Mouse (Mus musculus) gastrocnemius, adult 18-20 months (tissue): ENCODE results near the gene Trim11. TPM values are rescaled to one million over a fixed set of nuclear protein-coding genes. Genes with fewer than 3 reads are reported as not detected.
"Not testable (repeated sequence)": the region's sequence is repeated elsewhere in the genome, so short reads cannot be mapped to it uniquely, and the experiment has no call there.

Experiments
- DNase-seq: peaks from one replicate; pipeline ENCODE4 v3.0.0; 2021; ENCODE audit warnings: low spot score
- long read RNA-seq, 2 experiments: library from polyadenylated mRNA; stranded (forward); transcript quantifications; one replicate each; pipeline ENCODE4 v2.0.0; 2021
- total RNA-seq, 2 experiments: library from RNA; stranded (reverse); gene quantifications; 2 replicates each; pipeline ENCODE4 v1.2.3; 2021

The Trim11 gene
- 1 to 10 TPM; 5.9 to 6.5 TPM for total RNA-seq
- long read RNA-seq, experiment 1, partial matches to known transcripts: 1 of 8 reads
- long read RNA-seq, experiment 1, other reads (novel, unspliced or antisense): 7 of 8 reads
- long read RNA-seq, experiment 2, partial matches to known transcripts: 1 of 12 reads
- long read RNA-seq, experiment 2, other reads (novel, unspliced or antisense): 11 of 12 reads

DNA sequence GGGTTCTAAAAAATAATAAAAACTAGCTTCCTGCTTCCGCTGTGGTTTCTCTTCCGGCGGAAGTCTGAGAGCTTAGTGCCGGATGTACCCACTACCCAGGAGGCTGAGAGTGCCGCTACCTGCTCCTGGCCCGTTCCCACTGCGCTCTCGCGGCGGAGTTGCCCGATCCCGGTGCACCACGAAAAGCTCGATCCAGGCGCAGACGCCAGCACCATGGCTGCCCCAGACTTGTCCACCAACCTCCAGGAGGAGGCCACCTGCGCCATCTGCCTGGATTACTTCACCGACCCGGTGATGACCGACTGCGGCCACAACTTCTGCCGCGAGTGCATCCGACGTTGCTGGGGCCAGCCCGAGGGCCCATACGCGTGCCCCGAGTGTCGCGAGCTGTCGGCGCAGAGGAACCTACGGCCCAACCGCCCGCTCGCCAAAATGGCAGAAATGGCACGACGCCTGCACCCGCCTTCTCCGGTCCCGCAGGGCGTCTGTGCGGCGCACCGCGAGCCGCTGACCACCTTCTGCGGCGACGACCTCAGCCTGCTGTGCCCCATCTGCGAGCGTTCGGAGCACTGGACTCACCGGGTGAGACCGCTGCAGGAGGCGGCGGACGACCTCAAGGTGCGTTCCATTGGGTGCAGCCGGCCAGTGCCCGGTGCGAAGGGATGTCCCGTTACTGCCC, at the start of gene Trim11:
Gene Trim11 (plus strand): TSS at position 67 of the 679 bp plus-strand sequence.
- peak; percentile 57 for DNase-seq

DNA sequence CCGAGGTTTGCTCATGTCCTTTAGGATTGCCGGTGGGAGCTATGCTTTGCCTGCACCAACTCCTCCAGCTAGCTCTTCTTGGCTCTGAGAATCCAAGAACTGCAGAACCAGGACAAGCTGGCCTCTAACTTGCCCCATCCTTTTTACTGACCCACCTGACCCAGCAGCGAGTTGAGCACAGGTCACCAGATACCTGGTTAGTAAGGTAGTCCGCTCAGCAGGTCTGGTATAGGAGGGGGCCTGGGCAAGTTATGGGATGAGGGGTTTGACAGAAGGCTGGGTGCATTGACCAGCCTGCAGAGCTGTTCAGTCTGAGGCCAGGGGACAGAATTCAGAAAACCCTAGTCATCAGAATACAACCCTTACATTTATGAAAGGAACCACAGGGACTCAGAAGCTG, 48.8 kb upstream of the Trim11 start:
- no peak for DNase-seq

DNA sequence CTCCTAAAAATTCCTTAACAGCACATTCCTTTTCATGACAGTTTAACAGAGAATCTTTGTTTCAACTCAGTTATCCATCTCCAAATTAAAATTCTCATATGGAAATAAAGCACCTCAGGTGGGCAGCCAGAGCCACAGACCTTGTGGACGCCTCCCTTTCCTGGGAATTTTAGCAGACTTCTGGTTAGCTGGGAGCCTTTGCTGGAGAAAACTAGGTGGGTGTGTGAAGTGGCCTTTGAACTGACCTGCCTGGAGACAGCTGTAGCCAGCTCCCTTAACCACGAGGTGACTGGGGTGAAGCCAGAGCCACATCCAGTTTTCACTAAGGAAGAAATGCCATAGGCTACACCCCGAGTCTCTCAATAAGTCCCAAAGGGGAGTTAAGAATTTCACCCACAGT, 48.3 kb upstream of the Trim11 start:
- DNase-seq: no peak

DNA sequence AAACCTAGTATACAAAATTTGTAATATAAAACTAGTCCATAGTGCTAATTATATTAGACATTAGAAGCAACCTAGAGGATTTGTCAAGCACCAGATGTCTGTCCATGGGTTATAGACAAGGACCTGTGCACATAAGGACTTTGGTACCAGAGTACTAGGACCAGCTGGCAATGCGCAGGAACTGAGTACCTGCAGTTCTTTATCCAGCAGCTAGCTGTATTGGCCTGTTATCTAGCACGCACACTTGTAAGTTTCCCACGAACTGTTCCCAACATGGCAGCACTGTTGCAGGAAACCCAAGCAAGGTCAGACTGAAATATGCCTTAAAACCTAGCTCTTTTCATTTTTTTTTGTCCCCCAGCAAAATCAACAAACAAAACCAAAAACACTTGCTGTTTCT, 47.6 kb upstream of the Trim11 start:
- no peak for DNase-seq

DNA sequence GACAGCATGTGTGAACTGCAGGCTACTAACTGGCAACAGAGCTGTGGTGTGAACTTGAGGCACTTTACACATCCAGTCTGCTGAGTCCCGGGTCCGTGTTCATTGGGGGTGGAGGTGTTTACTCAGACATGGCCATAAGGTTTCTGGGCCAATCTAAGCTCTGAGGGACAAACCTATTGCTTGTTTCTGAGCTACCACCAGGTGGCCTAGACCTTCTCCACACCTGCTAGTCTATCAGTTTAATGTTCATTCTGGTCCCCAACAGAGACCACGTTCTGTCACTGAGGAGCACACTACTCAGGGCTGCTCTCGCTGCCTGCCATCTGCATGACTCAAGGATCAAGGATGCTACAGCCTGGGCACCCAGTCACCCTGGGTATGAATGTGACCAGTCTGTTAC, 46.3 kb upstream of the Trim11 start:
- no peak for DNase-seq

DNA sequence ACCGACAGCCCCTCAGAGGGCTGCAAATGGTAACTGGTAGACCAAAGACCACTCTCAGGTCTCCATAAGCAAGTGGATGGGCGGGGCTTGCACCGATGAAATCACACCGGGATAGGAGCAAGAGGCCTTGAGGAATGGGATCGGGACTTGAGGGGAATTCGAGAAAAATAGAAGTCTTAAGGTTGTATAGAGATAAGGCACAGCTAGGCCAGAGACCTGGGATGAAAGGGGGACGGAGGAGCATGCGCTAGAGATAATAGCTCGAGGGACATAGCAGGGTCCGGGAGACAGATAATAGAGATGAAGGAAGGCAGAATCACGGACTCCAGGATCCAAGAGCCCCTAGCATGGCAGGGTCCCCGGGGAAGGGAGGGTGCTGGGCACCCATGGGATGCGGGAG, 40.0 kb upstream of the Trim11 start:
- no peak for DNase-seq

DNA sequence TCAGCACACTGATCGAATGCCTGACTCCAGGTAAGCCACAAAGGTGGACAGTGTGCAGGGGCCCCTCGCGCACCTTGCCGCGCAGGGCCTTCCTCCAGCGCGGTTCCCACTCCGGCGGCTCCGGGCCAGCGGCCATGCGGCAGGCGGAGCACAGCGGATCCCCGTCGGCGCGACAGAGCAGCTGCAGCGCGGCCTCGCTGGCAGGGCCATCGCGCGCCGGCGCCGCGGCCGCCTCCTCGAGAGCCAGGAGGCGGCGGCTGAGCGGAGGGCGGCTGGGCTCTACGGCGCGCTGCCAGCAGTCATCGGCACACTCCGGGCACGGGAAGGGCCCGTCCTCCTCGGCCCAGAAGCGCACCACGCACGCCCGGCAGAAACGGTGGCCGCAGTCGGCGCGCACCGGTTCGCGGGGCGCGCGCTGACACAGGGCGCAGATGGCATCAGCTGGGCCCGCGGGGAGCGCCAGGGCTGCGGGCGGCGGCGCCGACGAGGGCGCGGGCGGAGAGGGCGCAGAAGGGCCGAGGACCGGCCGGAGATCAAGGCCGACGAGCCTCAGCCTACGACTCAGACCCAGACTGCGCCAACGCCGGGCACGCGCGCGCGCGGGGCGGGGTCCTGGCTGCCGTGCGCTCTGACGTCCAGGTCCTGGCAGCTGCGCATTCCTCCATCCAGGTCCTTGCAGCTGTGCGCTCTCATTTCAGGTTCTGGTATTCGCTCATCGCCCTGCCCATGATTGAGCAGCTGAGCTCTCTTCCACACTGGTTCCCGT, 39.4 kb upstream of the Trim11 start, which contains the start of gene Rnf187:
Gene Rnf187 (minus strand): TSS at position 595 of the 766 bp plus-strand sequence.
- DNase-seq: peak; percentile 90

DNA sequence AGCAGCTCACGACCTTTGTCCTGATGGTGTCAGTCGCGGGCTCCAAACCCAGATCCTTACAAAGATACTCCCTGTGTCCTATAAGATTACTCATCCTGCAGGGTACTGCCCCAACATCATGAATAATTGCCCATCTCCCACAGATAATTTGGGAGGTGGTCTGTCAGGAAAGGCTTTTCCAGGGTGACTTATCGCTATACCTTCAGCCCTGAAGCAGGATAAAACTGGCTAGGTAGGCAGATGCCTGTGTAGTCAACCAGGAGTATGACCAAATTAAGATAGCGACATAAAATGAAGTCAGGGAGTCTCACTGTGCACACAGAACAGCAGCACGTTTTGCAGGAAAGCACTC, 38.8 kb upstream of the Trim11 start:
- DNase-seq: no peak

DNA sequence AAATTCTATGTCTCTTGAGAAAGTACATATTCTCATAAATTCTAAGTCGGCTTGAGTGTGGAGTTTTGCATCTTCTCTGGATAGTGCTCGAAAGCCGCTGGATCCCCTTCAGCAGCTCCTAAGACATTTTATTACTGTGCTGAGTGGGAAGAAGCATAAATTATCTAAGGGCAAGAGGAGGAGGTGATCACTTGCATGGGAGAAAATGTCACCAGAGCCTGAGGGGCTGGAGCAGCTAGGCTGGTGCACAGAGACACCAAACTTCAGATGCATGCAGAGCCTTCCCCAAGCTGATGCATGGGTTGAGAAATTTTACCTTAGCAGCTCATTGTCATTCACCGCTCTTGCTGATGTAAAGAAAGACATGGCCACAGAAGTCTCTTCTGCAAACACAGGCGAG, 33.8 kb upstream of the Trim11 start:
- no peak for DNase-seq

DNA sequence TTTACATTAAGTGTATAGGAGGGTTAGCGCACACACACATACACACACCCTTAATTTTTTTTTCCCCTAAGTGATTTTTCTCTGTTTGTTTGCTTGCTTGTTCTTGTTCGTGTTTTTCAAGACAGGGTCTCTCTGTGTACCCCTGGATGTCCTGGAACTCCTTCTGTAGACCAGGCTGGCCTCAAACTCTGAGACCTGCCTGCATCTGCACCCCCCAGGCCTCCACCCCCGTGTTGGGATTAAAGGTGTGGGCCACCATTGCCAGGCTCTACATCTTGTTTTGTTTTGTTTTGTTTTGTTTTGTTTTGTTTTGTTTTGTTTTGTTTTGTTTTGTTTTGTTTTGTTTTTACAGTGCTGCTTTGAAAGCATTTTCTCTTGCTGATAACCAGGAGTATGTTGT, 30.6 kb upstream of the Trim11 start:
- DNase-seq: no peak

DNA sequence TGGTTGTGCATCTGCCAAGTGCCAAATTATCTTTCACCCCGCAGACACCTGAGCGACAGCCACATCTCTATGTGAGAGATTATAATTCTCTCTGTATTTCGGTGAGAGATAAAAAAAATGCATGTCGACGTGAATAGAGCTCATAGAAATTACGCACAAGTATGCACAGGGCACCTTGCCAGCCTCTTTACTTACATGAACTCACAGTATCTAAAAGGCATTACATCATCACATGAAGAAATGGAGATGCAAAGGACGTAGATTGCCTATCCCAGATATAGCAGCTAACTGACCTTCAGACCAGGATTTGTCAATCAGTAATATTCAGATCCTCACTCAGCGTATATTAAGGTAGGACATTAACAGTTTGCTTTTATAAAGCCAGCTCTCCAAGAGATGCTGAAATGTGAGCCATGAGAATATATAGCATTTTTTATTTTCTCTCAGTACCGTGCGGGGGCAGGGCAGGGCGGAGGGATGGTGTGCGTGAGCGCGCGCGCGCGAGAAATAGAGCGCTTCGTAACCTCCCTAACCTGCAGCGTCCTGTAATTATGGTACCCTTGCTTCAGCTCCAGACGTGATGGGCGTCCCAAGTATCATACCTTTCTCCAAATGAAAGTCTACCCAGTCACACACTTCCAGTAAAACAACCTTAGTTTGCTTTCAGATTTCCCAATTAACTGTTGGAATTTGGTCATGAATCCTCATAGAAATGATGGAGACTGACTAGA, 29.9 kb upstream of the Trim11 start:
- no peak for DNase-seq

DNA sequence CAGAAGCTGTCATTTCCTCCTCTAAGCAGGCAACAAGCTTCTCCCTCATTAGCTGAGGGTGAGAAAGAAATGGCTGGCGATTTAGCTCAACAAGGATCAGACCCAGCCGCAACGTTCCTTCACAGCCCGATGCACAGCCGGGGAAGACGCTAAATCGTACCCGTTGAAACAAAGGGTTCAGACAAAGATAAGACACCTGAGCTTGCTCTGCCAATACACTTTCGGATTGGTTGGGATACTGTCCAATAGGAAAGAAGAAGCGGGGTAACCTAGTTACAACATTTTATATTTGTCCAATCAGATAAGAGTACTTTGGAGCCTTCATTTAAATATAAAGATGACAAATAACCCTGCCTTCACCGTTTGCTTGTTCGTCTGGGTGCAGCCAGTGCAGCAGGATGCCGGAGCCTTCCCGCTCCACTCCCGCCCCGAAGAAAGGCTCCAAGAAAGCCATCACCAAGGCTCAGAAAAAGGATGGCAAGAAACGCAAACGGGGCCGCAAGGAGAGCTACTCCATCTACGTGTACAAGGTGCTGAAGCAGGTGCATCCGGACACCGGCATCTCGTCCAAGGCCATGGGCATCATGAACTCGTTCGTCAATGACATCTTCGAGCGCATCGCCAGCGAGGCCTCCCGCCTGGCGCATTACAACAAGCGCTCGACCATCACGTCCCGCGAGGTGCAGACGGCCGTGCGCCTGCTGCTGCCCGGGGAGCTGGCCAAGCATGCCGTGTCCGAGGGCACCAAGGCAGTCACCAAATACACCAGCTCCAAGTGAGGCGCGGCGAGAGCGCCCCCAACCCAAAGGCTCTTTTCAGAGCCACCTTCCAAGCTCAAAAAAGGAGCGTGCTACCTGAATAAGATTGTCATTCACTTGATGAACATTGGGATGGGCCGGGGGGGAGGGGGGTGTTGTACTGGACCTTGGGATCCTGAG, 29.1 kb upstream of the Trim11 start, which contains the start of gene Hist3h2ba:
Gene Hist3h2ba (plus strand): TSS at position 379 of the 938 bp plus-strand sequence.
- DNase-seq: no peak

DNA sequence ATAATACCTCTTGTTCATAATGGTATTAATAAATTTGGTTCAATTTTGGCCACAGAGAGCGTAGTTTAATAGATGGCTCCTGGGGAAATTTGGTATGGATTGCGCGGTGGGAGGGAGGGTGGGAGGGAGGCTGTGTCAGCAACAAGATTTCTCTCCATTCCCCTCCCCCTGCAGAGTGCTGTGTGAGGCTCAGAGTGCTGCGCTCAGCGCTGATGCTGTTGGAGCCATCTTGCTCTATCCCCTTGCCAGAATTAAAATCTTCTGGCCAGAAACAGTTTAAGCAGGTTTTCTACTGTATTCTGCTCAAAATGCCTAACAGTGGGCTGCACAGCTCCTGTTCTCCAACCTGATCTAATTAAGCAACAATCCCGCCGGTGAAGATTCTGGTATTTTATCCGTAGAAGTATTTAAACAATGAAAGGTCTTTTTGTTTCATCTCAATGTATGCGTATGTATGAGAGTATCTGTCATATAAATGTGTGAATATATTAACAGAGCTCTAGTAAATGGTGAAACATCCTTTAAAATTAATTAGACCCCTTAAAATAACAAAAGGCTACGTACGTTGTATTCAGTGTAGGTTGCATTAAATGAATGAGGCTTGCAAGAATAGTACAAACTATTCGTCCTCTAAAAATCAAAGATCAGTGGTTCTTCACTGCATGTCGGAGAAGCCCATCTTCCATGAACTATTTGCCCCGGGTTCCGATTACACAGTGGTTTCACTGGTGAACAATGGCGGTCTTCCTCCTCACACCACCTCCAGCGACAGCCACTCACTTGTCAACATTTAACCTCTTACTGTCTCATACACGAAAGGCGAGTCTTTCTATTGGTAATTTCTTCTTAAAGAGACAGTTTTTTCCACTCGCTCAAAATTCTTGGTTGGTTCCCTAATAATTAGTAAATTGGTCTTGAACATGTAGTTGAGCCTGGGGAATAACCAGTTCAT, 28.1 kb upstream of the Trim11 start:
- DNase-seq: no peak

DNA sequence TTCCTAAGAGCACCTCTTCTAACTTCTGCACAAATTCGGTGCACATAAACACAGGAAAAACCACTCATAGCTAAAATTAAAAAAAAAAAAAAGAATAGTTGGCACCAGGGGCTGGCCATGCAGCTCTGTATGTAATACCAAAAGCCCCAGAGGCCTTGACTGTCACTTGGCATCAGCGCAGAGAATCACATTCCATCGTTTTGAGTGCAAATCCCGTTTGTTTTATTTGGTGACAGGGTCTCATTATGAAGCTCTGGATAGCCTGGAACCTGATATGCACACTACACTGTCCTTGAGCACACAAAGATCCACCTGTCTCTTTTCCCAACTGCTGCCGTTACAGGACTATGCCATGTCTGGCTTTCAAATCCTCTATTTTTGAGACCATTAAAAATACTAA, 26.7 kb upstream of the Trim11 start:
- no peak for DNase-seq

DNA sequence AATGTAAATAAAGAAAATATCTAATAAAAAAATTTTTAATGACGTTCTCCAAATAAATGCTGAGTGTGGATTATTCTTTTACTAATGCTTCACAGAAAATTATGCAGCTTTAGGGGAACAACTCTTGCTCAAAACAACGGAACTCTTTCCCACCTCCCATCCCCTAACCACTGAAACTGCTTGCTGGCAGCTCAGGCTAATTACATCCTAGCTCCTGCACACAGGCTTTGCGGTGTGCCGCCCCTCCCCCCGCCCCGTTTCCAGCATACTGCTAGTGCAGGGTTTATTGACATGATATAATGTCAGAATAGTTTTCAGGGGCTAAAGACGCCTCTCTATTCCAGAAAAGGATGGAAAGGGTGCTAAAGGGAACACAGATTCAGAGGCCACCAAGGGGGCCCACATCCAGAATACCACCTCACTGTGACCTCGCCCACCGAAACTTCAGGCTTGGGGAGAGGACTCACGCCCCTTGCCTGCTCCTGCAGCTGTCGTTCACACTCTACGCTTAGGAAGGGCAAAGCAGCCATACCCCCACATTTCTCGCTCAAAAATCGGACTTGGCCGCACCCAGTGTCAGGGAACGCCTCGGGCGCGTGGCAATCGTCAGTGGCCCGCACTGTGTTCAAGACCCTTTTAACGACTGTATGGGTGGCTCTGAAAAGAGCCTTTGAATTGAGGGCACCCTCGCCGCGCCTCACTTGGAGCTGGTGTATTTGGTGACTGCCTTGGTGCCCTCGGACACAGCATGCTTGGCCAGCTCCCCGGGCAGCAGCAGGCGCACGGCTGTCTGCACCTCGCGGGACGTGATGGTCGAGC, 24.3 kb upstream of the Trim11 start:
- no peak for DNase-seq

DNA sequence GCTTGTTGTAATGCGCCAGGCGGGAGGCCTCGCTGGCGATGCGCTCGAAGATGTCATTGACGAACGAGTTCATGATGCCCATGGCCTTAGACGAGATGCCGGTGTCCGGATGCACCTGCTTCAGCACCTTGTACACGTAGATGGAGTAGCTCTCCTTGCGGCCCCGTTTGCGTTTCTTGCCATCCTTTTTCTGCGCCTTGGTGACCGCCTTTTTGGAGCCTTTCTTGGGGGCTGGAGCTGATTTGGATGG, 23.8 kb upstream of the Trim11 start:
- DNase-seq: not testable (repeated sequence)

DNA sequence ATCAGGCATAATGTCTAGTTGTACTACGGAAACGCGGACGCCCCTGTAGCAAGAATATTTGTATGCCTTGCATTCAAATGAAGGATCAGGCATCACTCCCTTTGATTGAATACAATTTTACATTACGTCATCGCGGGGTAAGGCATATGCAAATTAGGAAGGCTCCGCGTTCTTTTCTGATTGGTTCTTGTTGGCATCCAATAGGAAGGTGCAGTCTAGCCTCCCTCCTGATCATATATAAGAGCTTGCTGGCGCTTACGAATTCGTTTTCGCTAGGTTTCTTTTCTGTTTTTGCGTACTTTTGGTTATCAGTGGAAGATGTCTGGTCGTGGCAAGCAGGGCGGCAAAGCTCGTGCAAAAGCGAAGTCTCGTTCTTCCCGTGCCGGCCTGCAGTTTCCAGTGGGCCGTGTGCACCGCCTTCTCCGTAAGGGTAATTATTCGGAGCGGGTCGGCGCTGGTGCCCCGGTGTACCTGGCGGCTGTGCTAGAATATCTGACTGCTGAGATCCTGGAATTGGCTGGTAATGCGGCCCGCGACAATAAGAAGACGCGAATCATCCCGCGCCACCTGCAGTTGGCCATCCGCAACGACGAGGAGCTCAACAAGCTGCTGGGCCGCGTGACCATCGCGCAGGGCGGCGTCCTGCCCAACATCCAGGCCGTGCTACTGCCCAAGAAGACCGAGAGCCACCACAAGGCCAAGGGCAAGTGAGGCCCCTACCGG, 23.3 kb upstream of the Trim11 start, which contains the start of the genes Hist3h2a and Trim17:
Gene Hist3h2a (plus strand): TSS at position 266 of the 723 bp plus-strand sequence.
Gene Trim17 (plus strand): TSS at position 266 of the 723 bp plus-strand sequence.
- peak; percentile 90 for DNase-seq
